Mouse (Mus musculus) left cerebral cortex, adult 2 months (tissue): ENCODE measurements around the gene Zranb3. TPM values are rescaled to one million over a fixed set of nuclear protein-coding genes. Genes with fewer than 3 reads are reported as not detected.
A peak's percentile ranks its signal among the peaks of the same experiment; 100 is the strongest.

Source experiments
- DNase-seq, 2 experiments: peaks; one replicate each; pipeline ENCODE4 v3.0.0; 2021 to 2022; ENCODE audit warnings: low spot score in 2 of 2, mixed read lengths in 1 of 2; ENCODE audit errors: extremely low spot score in 1 of 2
- H3K27ac ChIP-seq: fragments of 200-600 bp; 2 replicates; pipeline ENCODE4 v1.8.1; 2022
- H3K4me3 ChIP-seq: fragments of 200-600 bp; 2 replicates; pipeline ENCODE4 v1.8.1; 2022
- CTCF ChIP-seq: fragments of 200-600 bp; IDR thresholded peaks from 2 replicates; pipeline ENCODE4 v1.8.1; 2022; ENCODE audit warnings: antibody characterized with exemption, mild to moderate bottlenecking, moderate library complexity
- intact Hi-C: fragments of 180-260 bp; cut with DNase I; formaldehyde crosslinking; loops from one replicate; pipeline ENCODE4 v1.15.1; 2025
- total RNA-seq, 2 experiments: library from RNA; stranded (reverse); gene quantifications; 2 replicates each; pipeline ENCODE4 v1.2.3; 2021

Zranb3 gene
- total RNA-seq, 2 experiments from 2014 or later: 6.8 to 7.8 TPM

DNA sequence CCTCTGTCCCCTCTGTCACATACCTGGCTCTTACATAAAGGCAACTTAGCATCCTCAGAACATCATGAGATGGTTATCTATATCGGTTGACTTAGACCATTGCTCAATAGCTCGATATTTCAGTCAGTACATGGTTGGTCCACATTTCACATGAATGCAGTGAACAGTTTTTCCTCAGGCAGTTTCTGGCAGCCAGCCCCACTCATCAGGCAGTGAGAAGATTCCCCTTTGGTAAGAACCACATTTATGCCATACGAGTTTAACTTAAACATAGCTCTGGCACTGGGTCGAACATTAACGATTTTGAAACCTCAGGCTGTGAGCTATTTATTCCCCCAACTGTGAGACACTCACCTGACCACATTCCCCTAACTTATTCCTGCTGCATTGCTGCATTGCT, 154.1 kb downstream of the Zranb3 start:
- intact Hi-C loops: no loop called here
- Histone ChIP-seq H3K4me3 (no peak overlapping the region), H3K27ac (peak overlapping the region; percentile 56; the same call in 1 of the 2 replicates)
- TF ChIP-seq CTCF: no peak
- no peak for DNase-seq

DNA sequence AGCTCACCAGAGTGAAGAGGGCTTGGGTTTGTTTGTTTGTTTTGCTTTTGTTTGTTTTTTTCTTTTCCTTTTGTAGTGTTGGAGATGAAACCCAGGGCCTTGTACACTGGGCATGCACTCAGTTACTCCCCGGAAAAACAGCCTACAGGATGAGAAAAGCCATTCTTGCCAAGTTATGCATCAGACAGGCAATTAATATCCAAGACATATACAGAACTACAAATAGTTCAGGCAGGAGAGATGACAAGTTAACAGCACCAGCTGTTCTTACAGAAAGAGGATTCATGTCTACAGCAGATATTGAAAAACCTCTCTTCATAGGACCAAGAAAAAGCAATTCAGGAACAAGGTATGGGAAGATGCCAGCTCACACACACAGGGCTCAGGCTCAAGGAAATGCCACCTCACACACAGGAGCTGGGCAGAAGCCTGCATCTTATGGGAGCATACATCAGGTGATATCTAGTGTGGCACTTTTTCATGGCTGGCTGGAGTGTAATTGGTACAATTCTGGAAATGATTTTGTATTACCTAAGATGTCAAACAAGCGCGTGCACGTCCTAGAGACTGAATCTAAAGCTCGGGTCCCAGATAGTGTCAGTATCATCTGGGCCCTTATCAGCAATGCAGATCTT, 156.1 kb downstream of the Zranb3 start:
- no peak overlapping the region for H3K4me3 ChIP-seq
- DNase-seq: no peak
- H3K27ac ChIP-seq: peak overlapping the region; percentile 80
- no peak for TF ChIP-seq CTCF
- intact Hi-C loops: loop anchor here (2.0 kb wide), 2 partner anchors 28 to 130 kb away; no protein-coding TSS in a partner anchor

- intact Hi-C loops: loop anchor here (2.0 kb wide), 2 partner anchors 29 to 131 kb away; no protein-coding TSS in a partner anchor
- DNase-seq: no peak
- no peak for TF ChIP-seq CTCF
- Histone ChIP-seq H3K27ac (peak overlapping the region; percentile 80), H3K4me3 (no peak overlapping the region)
These were observed 156.9 kb downstream of the Zranb3 start for GRCm38 (mm10) chr1:127945696-127946575.

DNA sequence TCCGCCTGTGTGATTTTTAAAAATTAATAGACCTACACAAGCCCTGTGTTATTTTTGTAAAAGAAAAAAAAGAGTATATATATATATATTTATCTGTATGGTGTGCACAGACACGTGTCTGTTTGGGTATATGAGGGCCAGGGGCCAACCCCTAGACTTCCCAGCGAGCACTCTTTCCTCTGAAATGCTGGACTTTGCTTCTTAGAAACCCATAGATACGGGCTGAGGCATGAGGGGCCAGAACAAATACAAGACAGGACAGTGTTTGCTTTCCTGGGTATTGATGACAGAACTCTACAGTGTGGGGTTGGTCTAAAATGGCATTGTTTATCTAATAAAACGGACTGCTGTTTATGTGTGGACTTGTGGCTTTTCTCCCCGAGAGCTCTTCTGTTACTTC, 159.3 kb downstream of the Zranb3 start:
- peak overlapping the region; percentile 11; the same call in 1 of the 2 replicates for H3K27ac ChIP-seq
- no peak for DNase-seq
- no peak overlapping the region for H3K4me3 ChIP-seq
- no peak for TF ChIP-seq CTCF
- intact Hi-C loops: no loop called here

GRCm38 (mm10) chr1:127942231-127942630, 160.6 kb downstream of the Zranb3 start:
- Histone ChIP-seq H3K27ac (peak overlapping the region; percentile 75), H3K4me3 (no peak overlapping the region)
- no peak for DNase-seq
- intact Hi-C loops: no loop called here
- no peak for TF ChIP-seq CTCF

DNA sequence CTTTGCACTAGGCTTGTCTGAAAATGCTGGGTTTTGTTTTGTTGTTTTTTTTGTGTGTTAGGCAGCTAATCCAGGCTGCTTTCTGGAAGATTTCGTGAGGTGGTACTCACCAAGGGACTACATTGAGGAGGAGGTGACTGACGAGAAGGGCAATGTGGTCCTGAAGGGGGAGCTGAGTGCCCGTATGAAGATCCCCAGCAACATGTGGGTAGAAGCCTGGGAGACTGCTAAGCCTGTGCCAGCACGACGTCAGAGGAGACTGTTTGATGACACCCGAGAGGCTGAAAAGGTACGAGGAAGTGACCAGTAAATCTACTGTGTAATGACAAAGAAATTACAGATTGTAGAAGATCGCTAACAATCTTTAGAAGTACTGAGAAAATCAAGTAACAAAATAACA, 165.6 kb downstream of the Zranb3 start:
- DNase-seq: no peak
- no peak overlapping the region for H3K4me3 ChIP-seq
- intact Hi-C loops: loop anchor here (2.0 to 5.0 kb wide), 2 partner anchors 94 to 205 kb away; no protein-coding TSS in a partner anchor
- no peak; the same call in none of the 2 replicates for TF ChIP-seq CTCF
- H3K27ac ChIP-seq: peak overlapping the region; percentile 76

- H3K27ac ChIP-seq: peak overlapping the region; percentile 81
- TF ChIP-seq CTCF: no peak
- DNase-seq: no peak
- no peak overlapping the region for H3K4me3 ChIP-seq
- intact Hi-C loops: loop anchor here (1.0 kb wide), 1 partner anchor 143 kb away; no protein-coding TSS in a partner anchor
These were observed 168.5 kb downstream of the Zranb3 start for GRCm38 (mm10) chr1:127934322-127934721.

DNA sequence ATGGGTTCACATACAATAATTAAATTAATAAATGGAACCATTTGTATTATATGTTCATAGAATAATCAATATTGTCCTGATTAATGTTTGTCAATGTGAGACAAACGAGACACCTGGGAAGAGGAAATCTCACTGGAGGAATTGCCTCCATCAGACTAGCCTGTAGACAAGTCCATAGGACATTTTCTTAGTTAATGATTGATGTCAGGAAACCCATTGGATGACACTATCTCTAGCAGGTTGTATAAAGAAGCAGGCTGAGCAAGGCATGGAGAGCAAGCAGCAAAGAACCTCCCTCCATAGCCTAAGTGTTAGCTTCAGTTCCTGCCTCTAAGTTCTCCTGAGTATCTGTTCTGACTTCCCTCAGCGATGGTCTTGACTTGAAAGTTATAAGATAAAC, 169.4 kb downstream of the Zranb3 start:
- no peak overlapping the region for H3K4me3 ChIP-seq
- H3K27ac ChIP-seq: peak overlapping the region; percentile 81
- TF ChIP-seq CTCF: no peak
- intact Hi-C loops: no loop called here
- no peak for DNase-seq

DNA sequence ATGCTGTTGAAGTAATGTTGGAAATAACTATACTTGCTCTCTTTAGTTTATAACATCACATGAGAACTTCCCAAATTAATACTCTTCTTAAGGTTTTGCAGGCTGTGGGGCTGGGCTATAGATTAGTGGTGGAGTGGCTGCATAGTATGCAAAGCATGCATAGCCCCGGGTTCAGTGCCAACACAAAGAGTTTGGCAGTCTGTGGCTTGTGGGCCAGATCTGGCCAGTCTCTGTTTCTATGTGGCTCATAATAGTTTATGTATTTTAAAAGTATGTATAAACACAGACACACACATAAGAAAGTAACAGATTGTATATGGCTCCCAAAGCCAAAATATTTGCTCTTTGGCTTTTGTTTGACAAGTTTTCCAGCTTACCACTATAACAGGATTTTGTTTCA, 187.0 kb downstream of the Zranb3 start:
- Histone ChIP-seq H3K27ac (no peak overlapping the region), H3K4me3 (no peak overlapping the region)
- no peak for TF ChIP-seq CTCF
- no peak for DNase-seq
- intact Hi-C loops: loop anchor here (5.0 to 10.0 kb wide), 2 partner anchors 89 to 421 kb away; no protein-coding TSS in a partner anchor

DNA sequence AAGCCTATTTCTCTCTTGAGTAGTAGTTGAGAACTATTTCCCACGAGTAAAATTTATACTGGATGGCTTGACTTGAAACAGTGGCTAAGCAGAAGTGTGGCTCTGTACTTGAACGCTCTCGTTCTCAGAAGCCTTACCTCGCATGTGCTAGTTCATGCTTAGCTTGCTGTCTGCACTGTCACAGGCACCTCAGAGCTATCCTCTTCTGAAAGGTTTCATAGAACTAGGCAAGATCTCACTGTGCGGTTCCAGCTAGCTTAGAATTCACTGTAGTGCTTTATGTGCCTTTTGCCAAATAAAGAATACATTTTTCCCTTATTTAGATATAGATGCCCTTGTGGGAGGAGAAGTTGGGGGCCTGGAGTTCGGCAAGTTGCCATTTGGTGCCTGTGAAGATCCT, 187.5 kb downstream of the Zranb3 start:
- no peak for DNase-seq
- intact Hi-C loops: loop anchor here (5.0 to 10.0 kb wide), 2 partner anchors 88 to 421 kb away; no protein-coding TSS in a partner anchor
- H3K4me3 ChIP-seq: no peak overlapping the region
- H3K27ac ChIP-seq: no peak overlapping the region
- TF ChIP-seq CTCF: no peak

GRCm38 (mm10) chr1:127913116-127913515, 189.7 kb downstream of the Zranb3 start:
- intact Hi-C loops: loop anchor here (10.0 kb wide), 1 partner anchor 418 kb away; no protein-coding TSS in a partner anchor
- no peak for TF ChIP-seq CTCF
- no peak for DNase-seq
- H3K4me3 ChIP-seq: no peak overlapping the region
- no peak overlapping the region for H3K27ac ChIP-seq
